Mouse (Mus musculus) spleen, adult 2 months (tissue): ENCODE results near the gene Cep57l1. TPM values are rescaled to one million over a fixed set of nuclear protein-coding genes. Genes with fewer than 3 reads are reported as not detected.

ENCODE experiments used
- DNase-seq, 2 experiments: peaks; one replicate each; pipeline versions ENCODE4 v3.0.0 to v3.0.0-alpha.2; 2012 to 2021; ENCODE audit warnings: low spot score in 2 of 2, low read depth in 1 of 2
- H3K27ac ChIP-seq: fragments of 200-500 bp; 2 replicates; pipeline ENCODE4 v1.5.1; 2012; ENCODE audit warnings: low read length, inconsistent platforms; ENCODE audit not compliant: insufficient read depth
- H3K27me3 ChIP-seq: fragments of 200-500 bp; 2 replicates; pipeline ENCODE4 v1.6.1; 2012; ENCODE audit warnings: mild to moderate bottlenecking, moderate library complexity, low read length, inconsistent platforms; ENCODE audit not compliant: control insufficient read depth, insufficient read depth
- H3K36me3 ChIP-seq: fragments of 200-500 bp; 2 replicates; pipeline ENCODE4 v1.6.1; 2012; ENCODE audit warnings: mild to moderate bottlenecking, low read length, inconsistent platforms; ENCODE audit not compliant: control insufficient read depth, insufficient read depth
- H3K4me1 ChIP-seq: fragments of 200-500 bp; 2 replicates; pipeline ENCODE4 v1.6.1; 2011; ENCODE audit warnings: inconsistent platforms; ENCODE audit not compliant: control insufficient read depth, insufficient read depth, insufficient read length
- H3K4me3 ChIP-seq: fragments of 200-500 bp; 2 replicates; pipeline ENCODE4 v1.5.1; 2011; ENCODE audit warnings: mild to moderate bottlenecking, inconsistent platforms; ENCODE audit not compliant: insufficient read depth, insufficient read length; ENCODE audit errors: extremely low read depth
- CTCF ChIP-seq: fragments of 200-500 bp; IDR thresholded peaks from 2 replicates; pipeline ENCODE4 v1.5.1; 2011; ENCODE audit warnings: mild to moderate bottlenecking, inconsistent platforms; ENCODE audit not compliant: insufficient read depth, insufficient read length, insufficient replicate concordance; ENCODE audit errors: extremely low read depth
- POLR2A ChIP-seq: fragments of 200-500 bp; IDR thresholded peaks from 2 replicates; pipeline ENCODE4 v1.6.1; 2011; ENCODE audit warnings: low read depth, low read length, inconsistent platforms
- WGBS: fragments of 180-500 bp; shearing (Covaris S2); methylation state at CpG from one replicate; pipeline ENCODE4 v1.1.7; 2018; 5-methylcytosine and 5-hydroxymethylcytosine counted together
- polyA plus RNA-seq: library from polyadenylated mRNA; depleted of rRNA; stranded (reverse); fragments of >200 nt; gene quantifications from 2 replicates; pipeline ENCODE4 v1.2.3, GENCODE M21; 2012; rRNA removed

Cep57l1 gene
- polyA plus RNA-seq: 1.2 and 1.4 TPM in 2 replicates

DNA sequence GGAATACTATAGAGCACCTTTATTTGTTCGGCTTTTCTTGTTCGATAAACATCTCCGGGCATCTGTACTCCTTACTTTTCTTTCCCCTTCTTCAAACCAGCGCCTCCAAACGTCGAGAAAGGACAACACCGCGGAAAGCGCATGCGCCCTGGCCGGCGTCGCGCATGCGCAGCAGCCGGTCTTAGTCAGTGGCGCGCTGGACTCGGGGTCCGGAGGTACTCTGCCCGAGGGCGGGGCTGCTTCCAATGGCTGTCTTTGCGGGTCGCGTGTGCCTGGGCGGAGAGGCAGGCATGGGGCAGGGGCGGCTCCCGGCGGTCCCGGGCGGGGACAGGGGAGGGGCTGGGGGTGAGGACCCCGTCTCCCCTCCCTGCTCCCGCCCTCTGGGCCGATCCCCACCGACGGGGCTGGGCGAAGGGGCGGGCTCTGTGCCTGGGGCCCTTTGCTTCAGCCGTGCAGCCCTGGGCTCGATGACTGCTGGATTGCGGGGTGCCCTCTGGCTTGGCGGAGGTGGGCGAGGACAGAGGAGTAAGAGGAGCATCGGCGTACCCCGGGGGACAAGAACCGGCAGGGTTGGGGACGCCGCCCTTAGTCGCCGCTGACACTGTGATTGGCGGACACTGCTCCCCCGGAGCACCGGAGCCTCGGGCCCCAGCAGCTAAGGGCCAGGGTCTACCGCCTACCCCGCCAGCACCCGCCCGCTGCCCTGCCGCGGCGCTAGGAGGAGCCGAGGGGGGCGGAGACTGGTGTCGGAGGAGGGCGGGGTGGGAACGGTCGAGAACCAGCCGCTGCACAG lies at the start of gene Cep57l1, which contains the start of gene Sesn1:
Gene Cep57l1 (minus strand): TSS at position 101 of the 793 bp plus-strand sequence.
Gene Sesn1 (plus strand): TSS at position 165 of the 793 bp plus-strand sequence.
- DNase-seq: peak; percentile 82 to 83
- Histone ChIP-seq H3K27ac (peak within 1 kb of the TSS; percentile 93), H3K4me1 (peaks cover 6% of the 10 kb centered on the region; the same call in 1 of the 2 replicates), H3K4me3 (peak within 1 kb of the TSS; percentile 83), H3K36me3 (no peaks in the 10 kb centered on the region), H3K27me3 (no peaks in the 10 kb centered on the region)
- TF ChIP-seq CTCF (no peak), POLR2A (no peak; the same call in 1 of the 2 replicates)
- WGBS: under 1% methylated on average over 68 of the region's 69 CpGs

DNA sequence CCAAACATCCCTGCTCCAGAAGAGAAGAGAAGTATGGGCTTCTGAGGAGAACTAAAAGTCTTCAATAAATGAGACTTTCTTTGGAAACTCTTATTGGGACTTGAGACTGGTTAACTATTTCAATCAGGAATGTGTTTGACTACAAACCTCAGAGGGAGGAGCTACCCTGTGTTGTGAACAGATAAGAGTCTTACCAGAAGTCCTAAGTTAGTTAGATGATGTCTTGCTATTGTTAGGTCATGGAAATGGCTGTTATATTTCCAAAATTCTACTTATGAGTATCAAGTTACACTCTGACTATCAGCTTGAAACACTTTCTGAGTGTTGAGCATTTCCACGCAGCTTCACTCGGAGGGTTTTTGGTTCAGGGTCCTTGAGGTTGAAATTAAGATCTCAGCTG lies 39.0 kb upstream of the Cep57l1 start:
- no peak for DNase-seq
- Histone ChIP-seq H3K36me3 (no peaks in the 10 kb centered on the region), H3K4me1 (no peaks in the 10 kb centered on the region), H3K27ac (no peak overlapping the region), H3K4me3 (no peak overlapping the region), H3K27me3 (no peaks in the 10 kb centered on the region)
- WGBS: 91% methylated on average over 2 of the region's 2 CpGs
- no peak for TF ChIP-seq CTCF
- no peak for TF ChIP-seq POLR2A

DNA sequence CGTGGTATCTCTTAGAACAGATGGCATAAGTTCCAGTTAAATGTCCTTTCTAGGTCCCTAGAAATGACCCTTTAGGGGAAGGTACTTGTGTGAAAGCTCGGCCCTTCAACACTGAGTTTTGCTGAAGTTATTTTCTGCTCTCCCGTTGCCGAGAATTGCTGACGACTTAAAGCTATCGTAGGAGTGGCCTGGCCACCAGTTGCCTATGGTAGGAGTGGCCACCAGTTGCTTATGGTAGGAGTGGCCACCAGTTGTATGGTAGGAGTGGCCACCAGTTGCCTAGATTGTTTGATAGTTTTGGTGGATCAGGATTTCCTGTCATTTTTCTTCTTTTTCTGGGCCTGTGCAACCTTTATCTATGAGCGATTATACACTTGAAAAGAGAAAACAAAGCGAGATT lies 38.1 kb upstream of the Cep57l1 start:
- no peak for DNase-seq
- H3K36me3 ChIP-seq: no peaks in the 10 kb centered on the region
- 94% methylated on average over 8 of the region's 8 CpGs for WGBS
- H3K27ac ChIP-seq: no peak overlapping the region
- no peaks in the 10 kb centered on the region for H3K4me1 ChIP-seq
- H3K27me3 ChIP-seq: no peaks in the 10 kb centered on the region
- TF ChIP-seq CTCF (no peak), POLR2A (no peak)
- no peak overlapping the region for H3K4me3 ChIP-seq

DNA sequence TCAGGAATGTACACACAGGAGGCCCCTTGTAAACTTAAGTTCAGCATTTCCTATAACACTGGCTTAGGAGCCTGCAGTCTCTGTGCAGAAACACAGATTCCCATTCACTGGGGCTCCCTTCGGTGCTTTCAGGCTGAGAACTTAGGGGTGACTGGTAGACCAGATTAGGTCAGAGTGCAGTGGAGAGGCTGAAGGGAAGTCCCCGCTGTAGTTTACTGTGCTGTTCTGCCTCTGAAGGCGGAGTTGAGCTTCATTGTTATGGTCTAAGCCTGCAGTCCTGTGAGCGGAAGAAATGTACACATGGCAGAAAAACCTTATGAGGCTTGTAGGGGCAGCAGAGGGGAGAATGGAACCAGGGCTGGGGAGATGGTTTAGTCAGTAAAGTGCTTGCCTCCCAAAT lies 29.2 kb upstream of the Cep57l1 start:
- no peak overlapping the region for H3K27ac ChIP-seq
- WGBS: 62% methylated on average over 4 of the region's 4 CpGs
- no peak for DNase-seq
- no peaks in the 10 kb centered on the region for H3K36me3 ChIP-seq
- TF ChIP-seq POLR2A (no peak), CTCF (no peak)
- no peaks in the 10 kb centered on the region; the same call in 1 of the 2 replicates for H3K4me1 ChIP-seq
- H3K27me3 ChIP-seq: no peaks in the 10 kb centered on the region
- no peak overlapping the region for H3K4me3 ChIP-seq

DNA sequence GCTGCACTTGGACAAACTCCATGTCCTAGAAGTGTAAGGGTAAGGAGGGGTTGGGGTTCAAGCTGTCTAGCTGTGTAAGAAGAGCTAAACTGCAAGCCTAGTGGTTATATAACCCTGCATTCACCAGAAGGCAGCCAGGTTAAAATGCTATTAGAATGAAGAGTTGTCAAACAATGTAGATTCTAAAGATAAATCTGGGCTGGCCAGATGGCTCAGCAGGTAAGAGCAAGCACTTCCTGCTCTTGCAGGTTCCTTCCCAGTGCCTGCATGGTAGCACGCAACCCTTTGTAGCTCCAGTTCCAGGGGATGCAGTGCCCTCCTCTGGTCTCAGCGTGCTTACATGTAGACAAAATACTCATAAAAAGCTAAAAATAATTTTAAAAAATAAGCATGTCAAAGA lies 24.5 kb upstream of the Cep57l1 start:
- TF ChIP-seq CTCF: no peak
- no peak for TF ChIP-seq POLR2A
- WGBS: 69% methylated on average over 2 of the region's 2 CpGs
- no peak for DNase-seq

DNA sequence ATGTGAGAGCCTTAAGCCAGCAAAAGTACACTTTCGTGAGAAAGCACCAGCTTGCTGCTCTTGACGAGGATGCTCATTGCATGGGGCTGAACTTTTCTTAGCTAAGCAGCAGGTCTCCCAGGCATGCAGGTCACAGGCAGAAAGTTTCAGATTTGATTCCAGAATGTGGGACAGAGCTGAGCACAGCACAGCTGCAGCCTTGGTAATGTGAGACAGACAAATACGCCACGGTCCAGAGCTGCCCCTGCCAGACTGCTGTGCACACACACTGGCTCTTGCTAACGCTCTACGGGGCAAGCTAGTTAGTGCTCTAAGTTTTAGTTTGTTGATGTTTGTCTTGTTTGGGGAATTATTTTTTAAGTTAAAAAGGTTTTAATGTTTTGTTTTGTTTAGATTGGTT lies 22.5 kb upstream of the Cep57l1 start:
- Histone ChIP-seq H3K27ac (no peak overlapping the region), H3K4me1 (no peaks in the 10 kb centered on the region; the same call in 1 of the 2 replicates), H3K27me3 (no peaks in the 10 kb centered on the region), H3K36me3 (no peaks in the 10 kb centered on the region), H3K4me3 (no peak overlapping the region)
- no peak for DNase-seq
- TF ChIP-seq CTCF (no peak), POLR2A (no peak)
- WGBS: 90% methylated on average over 6 of the region's 6 CpGs

More for the DNA sequence above, 24.5 kb upstream of the Cep57l1 start:
- Histone ChIP-seq H3K27ac (no peak overlapping the region), H3K36me3 (no peaks in the 10 kb centered on the region), H3K27me3 (no peaks in the 10 kb centered on the region), H3K4me3 (no peak overlapping the region), H3K4me1 (no peaks in the 10 kb centered on the region; the same call in 1 of the 2 replicates)

DNA sequence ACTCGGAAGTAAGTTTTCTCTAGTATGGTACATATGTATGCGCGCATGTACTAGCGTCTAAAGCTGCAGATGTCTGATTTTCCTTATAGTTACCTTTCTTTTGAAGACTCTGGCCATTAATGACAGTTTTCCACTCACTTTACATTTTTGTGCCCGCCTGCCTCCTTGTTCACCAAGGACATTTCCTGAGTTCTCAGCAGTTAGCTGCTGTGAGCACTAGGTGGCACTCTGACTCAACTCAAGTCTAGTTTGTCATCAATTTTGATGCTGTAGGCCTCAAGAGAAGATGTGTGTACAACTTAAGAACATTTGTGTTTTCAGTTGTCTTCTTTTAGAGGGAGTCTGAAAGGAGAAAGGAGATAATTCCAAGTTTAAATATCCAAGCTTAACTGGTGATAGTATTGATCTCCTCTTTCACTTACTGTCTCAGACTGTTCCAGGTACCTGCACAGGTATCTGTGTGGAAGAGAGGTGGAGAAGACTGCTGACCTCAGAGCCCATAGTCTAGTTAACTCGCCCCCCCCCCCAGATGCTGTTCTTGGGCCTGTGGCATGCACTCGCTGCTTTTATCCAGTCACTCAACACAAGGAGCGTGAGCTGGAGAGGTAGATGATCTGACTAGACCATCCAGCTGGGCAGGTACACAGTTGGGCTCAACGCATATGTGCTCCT lies 21.3 kb upstream of the Cep57l1 start:
- Histone ChIP-seq H3K36me3 (no peaks in the 10 kb centered on the region), H3K4me3 (no peak overlapping the region), H3K27ac (no peak overlapping the region), H3K4me1 (no peaks in the 10 kb centered on the region; the same call in 1 of the 2 replicates), H3K27me3 (no peaks in the 10 kb centered on the region)
- TF ChIP-seq CTCF (peak; percentile 79; the same call in 1 of the 2 replicates), POLR2A (no peak)
- WGBS: 67% methylated on average over 9 of the region's 9 CpGs
- peak; percentile 59 to 75 for DNase-seq
